Mouse (Mus musculus) heart, postnatal 14 days (tissue): Measurements from ENCODE around the gene Srr. TPM values are rescaled to one million over a fixed set of nuclear protein-coding genes. Genes with fewer than 3 reads are reported as not detected.

Experiments used
- DNase-seq, 2 experiments: peaks; one replicate each; pipeline ENCODE4 v3.0.0; 2021 to 2022
- intact Hi-C: fragments of 180-260 bp; cut with DNase I; formaldehyde crosslinking; loops from one replicate; pipeline ENCODE4 v1.15.1; 2025
- microRNA-seq, 2 experiments: library from miRNA; unstranded; fragments of <30 nt; microRNA quantifications; one replicate each; pipeline ENCODE4 v1.2.0; 2021 to 2022
- total RNA-seq, 2 experiments: library from RNA; stranded (reverse); gene quantifications; 2 replicates each; pipeline ENCODE4 v1.2.3; 2021

Gene Srr
- total RNA-seq, 2 experiments from 2014 or later = 31.5 to 34.3 TPM

DNA sequence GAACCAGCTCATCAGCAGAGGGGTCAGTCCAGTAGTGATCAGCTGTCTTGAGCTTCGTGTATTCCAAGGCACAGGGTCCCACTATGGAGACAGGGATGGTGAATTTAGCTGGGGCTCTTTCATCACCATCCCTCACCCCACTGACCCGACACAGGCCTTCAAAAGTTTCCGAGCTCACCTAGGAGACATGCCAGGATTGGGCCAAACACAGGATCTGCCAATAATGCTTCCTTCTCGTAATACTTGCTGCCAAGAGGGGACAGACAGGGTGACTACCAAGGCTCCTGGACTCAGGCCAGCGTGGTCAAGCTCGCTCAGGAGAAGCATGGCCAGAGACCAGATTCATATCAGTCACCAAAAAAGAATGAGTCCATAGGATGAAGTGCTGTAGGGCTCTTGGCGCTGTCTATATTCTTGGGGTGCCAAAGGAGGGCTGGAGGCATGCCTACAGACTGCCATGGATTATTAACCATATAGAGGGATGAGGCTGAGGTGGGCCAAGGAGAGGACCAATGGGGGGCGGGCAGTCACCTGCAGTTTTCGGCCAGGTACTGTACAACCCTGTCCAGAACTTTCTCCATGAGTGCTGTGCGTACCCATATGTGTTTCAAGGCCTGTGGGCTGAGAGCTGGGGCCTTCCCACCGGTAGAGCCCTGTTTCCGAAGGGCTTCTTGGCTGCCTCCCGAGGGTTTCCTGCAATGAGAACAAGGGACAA, 57.5 kb downstream of the Srr start:
- DNase-seq = no peak
- intact Hi-C loops = loop anchor here (10.0 kb wide), 1 partner anchor 297 kb away; the partner anchor contains the start of gene Hic1

DNA sequence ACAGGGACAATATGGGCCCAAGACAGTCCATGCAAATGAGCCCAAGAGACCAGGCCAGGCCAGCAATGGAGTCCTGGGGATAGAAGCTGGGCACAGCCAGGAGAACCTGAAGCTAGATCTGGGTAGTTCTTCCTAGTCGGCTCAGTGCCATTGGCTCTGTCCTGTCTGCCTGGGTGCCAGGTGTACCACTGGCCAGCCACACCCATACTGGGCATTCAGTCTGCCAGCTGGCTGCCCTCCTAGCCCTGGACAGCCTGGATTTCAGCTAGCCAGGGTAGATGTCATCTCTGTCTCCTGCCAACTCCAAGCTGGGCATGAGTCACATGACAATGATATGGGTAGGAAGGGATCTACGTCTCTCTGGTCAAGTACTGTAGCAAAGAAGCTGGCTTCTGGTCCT, 58.6 kb downstream of the Srr start:
- peak; percentile 72 to 86 for DNase-seq
- intact Hi-C loops = loop anchor here (10.0 kb wide), 1 partner anchor 298 kb away; the partner anchor contains the start of gene Hic1

DNA sequence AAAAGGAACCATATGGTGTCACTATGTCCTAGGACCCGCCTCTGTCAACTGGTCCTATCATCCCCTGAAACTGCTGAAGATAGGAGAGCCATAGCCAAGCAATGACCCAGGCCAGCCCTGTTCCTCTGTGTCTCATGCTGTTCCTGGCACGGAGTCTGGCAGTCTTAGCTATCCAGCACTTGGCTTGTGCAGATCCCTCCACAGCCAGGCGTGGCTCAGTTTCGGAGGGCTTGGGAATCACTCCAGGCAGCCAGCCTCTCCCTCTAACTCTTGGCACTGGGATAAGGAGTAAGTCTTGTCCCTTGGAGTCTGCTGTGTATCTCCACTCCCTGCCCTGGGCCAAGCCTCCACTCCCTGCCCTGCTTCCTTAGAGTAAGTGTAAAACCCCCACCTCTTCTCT, 59.1 kb downstream of the Srr start:
- intact Hi-C loops = loop anchor here (10.0 kb wide), 1 partner anchor 298 kb away; the partner anchor contains the start of gene Hic1
- peak; percentile 83 to 84 for DNase-seq

DNA sequence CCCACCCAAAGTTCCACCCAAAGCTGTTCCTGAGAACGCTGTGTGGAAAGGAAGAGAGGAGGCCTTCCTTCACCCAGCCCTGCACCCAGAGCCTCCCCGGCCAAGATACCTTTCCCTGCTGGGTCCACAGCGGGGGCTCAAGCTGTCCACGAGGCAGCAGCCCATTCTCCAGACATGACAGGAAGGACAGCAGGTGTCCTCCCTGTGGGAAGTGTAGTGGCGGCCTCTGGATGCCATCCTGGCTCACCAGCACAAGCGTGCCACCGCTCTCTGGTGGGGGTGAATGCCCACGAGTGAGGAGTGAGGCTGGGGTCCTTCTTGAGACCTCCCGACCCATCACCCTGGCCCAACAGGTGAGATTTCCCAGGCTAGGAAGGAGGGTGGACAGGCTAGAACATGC, 60.5 kb downstream of the Srr start:
- intact Hi-C loops = loop anchor here (10.0 kb wide), 1 partner anchor 300 kb away; the partner anchor contains the start of gene Hic1
- no peak for DNase-seq

- intact Hi-C loops = loop anchor here (10.0 kb wide), 1 partner anchor 300 kb away; the partner anchor contains the start of gene Hic1
Observed at GRCm38 (mm10) chr11:74864421-74864820, 61.3 kb downstream of the Srr start.

DNA sequence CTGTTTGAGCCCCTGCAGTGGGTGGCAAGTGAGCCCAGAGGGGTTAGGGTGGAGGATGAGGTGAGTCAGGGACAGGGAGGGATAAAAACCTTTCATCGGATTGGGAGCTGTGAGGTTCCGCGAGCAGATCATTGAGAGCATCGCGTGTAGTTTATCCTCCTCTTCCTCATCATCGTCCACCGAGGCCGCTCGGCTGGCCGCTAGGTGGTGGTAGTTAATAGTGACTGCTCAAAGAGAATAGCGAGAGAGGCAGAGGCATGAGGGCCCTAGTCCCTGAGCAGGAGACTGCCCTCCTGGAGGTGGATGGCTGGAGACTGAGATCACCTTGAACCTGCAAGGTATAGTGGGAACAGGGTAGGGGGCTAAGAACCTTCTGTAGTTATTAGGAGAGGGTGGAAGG, 62.3 kb downstream of the Srr start:
- intact Hi-C loops = loop anchor here (10.0 kb wide), 1 partner anchor 301 kb away; the partner anchor contains the start of gene Hic1
- peak; percentile 39 to 52 for DNase-seq

More at GRCm38 (mm10) chr11:74864421-74864820, 61.3 kb downstream of the Srr start:
- no peak for DNase-seq

- DNase-seq = no peak
- intact Hi-C loops = loop anchor here (10.0 kb wide), 1 partner anchor 303 kb away; the partner anchor contains the start of gene Hic1
Observed at GRCm38 (mm10) chr11:74862129-74862528, 63.6 kb downstream of the Srr start.

DNA sequence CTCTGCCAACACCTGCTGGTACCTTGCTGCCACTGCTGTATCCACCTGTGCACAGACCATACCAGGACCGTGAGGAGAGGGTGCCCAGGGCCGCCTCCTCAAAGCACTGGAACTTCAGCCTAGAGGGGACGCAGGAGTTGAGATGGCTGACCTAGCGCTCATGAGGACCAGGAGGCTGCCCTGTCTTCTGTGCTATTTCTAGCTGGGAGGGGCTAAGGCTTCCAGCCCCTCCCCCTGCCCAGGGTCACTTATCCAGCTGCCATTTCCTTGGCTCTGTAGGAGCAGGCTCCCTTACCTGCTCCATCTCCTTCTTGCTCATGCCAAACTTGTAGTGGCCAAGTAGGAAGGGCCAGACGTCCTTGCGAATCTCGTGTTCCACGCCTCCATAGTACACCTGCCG, 68.0 kb downstream of the Srr start:
- DNase-seq = no peak

More for the DNA sequence above, 68.0 kb downstream of the Srr start:
- intact Hi-C loops = no loop called here

Small RNA genes within 50 kb of the gene (microRNA-seq; reads per million reads assigned to microRNA genes)
- gene Mir6926 = 0 to 1.6 reads per million in 2 experiments

Other genes starting within 250 kb of the Srr start
- gene Pafah1b1, start 201.3 kb downstream of the Srr start, total RNA-seq = 100 to 1,000 TPM; 200 to 201 TPM
- gene Mettl16, start 155.1 kb downstream of the Srr start, total RNA-seq = 10 to 100 TPM; 11.2 to 14.2 TPM
- 10 to 100 TPM; 10.5 to 11.6 TPM for gene Mnt, start 95.0 kb downstream of the Srr start, total RNA-seq
- gene Sgsm2, start 28.9 kb downstream of the Srr start, total RNA-seq = 1 to 10 TPM; 7.0 to 7.3 TPM
- gene Tsr1, start 27.9 kb downstream of the Srr start, total RNA-seq = 10 to 100 TPM; 13.5 to 14.2 TPM
- 10 to 100 TPM; 19.2 to 20.9 TPM for gene Smg6, start 125 bp downstream of the Srr start, total RNA-seq
- gene Hic1, start 243.6 kb upstream of the Srr start, total RNA-seq = 10 to 100 TPM; 22.7 to 26.3 TPM